Mouse (Mus musculus) bone marrow, adult 2 months (tissue): Measurements from ENCODE around the gene Fam234b. TPM values are rescaled to one million over a fixed set of nuclear protein-coding genes. Genes with fewer than 3 reads are reported as not detected.

Experiments
- H3K27ac ChIP-seq: fragments of 200-500 bp; 2 replicates; pipeline ENCODE4 v1.5.1; 2012; ENCODE audit warnings: low read depth, mild to moderate bottlenecking, control low read depth, inconsistent platforms, low read length; ENCODE audit not compliant: control insufficient read depth, poor library complexity, insufficient read depth
- H3K4me1 ChIP-seq: fragments of 200-500 bp; 2 replicates; pipeline ENCODE4 v1.6.1; 2011; ENCODE audit warnings: low read length; ENCODE audit not compliant: control insufficient read depth, insufficient read depth
- H3K4me3 ChIP-seq: fragments of 200-500 bp; replicated peaks from 2 replicates; pipeline ENCODE3; 2011; ENCODE audit warnings: mild to moderate bottlenecking, low read depth, low read length, control low read depth; ENCODE audit not compliant: control insufficient read depth
- CTCF ChIP-seq: fragments of 200-500 bp; IDR thresholded peaks from 2 replicates; pipeline ENCODE4 v1.5.1; 2011; ENCODE audit warnings: low read length, control low read depth; ENCODE audit not compliant: control insufficient read depth, insufficient read depth
- POLR2A ChIP-seq: fragments of 200-500 bp; IDR thresholded peaks from 2 replicates; pipeline ENCODE4 v1.6.1; 2011; ENCODE audit warnings: low read depth, mild to moderate bottlenecking, control low read depth, low read length, borderline replicate concordance; ENCODE audit not compliant: control insufficient read depth
- WGBS: fragments of 180-500 bp; shearing (Covaris S2); methylation state at CpG from one replicate; pipeline ENCODE4 v1.1.7; 2018; 5-methylcytosine and 5-hydroxymethylcytosine counted together
- polyA plus RNA-seq: library from polyadenylated mRNA; stranded (reverse); fragments of >200 nt; gene quantifications from 2 replicates; pipeline ENCODE4 v1.2.4, GENCODE M21; 2011; ENCODE audit warnings: low replicate concordance; ENCODE audit not compliant: missing spikeins, insufficient read depth, insufficient read length

Fam234b gene
- 28.7 and 38.2 TPM in 2 replicates for polyA plus RNA-seq

DNA sequence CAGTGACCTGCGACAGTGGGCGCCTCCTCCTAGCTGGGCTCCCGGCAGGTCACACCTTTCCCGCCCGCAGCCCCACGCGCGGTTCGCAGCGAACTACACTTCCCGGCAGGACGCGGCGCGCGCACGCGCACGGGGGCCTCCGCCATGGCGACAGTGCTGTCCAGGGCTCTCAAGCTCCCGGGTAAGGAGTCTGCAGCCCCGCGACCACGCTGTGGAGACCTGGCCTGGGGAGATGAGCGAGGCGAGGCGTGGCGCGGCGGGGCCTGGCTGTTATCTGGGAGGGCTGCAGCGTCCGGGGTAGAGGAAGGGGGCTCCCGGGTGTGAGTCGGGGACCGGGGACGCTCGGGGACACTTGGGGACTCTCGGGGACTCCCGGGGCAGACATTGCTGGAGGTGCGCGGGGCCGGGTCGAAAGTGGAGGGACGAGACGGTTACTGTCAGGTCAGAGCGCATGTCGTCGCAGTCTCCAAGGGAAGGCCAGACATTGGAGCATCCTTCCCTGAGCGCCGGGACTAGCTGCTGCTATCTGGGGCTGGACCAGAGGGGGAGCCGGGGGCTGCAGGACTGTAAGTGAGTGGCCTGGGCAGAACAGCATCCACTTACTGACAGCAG, at the start of gene Fam234b, which contains the start of gene Hebp1:
Fam234b (plus strand) TSS at position 57 of the 612 bp plus-strand sequence.
Hebp1 (minus strand) TSS at position 102 of the 612 bp plus-strand sequence.
- peak within 1 kb of the TSS; percentile 76 for H3K4me3 ChIP-seq
- WGBS = under 1% methylated on average over 52 of the region's 52 CpGs
- TF ChIP-seq CTCF = no peak
- TF ChIP-seq POLR2A = peak; percentile 73; the same call in 1 of the 2 replicates
- H3K27ac ChIP-seq = peak within 1 kb of the TSS; percentile 86
- H3K4me1 ChIP-seq = no peaks in the 10 kb centered on the region

DNA sequence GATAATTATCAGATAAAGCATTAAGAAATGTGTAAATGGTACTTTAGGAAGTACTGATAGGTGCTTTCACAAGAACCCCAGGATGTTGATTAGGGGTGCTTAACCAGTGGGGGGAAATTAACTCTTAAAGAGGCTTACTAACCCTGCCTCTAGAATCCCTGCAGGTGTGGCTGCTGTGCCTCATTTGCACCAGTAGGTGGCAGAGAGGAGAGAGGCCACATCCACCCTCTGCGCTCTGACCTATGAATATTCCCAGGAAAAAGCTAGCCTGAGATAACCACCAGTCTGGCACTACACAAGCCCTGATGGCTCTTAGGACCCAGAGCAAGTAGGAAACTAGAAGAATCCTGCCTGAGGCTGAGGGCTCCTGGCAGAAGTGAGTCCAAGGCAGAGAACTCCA, 49.3 kb upstream of the Fam234b start:
- Histone ChIP-seq H3K4me1 (no peaks in the 10 kb centered on the region), H3K27ac (no peak overlapping the region), H3K4me3 (no peak overlapping the region)
- 44% methylated on average over 1 of the region's 1 CpGs for WGBS
- TF ChIP-seq CTCF (peak; percentile 68), POLR2A (no peak)

DNA sequence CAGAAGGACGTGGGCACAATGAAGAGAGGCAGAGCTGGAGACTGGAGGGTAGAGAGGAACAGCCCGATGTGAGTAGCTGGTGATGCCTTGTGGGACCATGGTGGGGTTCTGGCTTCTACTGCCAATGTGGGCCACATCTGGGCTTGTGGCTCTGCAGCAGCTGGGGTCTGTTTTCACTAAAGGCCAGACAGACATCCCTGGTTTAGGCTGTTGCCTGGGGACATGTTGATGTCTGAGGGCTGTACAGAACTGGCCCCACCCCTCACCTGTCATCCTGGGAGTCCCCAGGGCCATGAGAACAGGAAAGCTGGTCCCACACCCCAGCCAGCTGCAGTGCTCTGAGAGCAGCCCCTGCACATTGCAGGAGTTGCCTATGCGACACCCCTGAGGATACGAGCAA, 48.6 kb upstream of the Fam234b start:
- H3K27ac ChIP-seq = no peak overlapping the region
- no peak overlapping the region for H3K4me3 ChIP-seq
- H3K4me1 ChIP-seq = no peaks in the 10 kb centered on the region
- WGBS = 82% methylated on average over 4 of the region's 4 CpGs
- no peak for TF ChIP-seq CTCF
- no peak for TF ChIP-seq POLR2A

DNA sequence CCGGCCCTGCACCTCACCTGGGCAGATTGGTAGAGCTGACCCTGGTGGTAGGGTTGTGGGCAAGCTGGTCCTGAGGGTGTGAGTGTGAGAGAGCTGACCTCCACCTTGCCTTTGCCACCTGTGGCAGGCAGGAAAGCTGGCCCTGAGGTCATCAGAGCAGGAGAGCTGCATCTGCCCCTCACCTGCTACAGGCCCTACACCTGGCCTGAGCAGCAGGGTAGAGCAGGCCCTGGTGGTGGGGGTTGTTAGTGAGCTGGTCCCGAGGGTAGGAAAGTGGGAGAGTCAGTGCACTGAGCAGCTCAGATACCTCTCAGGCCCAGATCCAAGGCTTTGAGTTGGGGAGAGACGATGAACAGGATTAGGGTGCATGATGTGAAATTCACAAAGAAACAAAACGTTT, 48.1 kb upstream of the Fam234b start:
- Histone ChIP-seq H3K4me1 (no peaks in the 10 kb centered on the region), H3K27ac (no peak overlapping the region), H3K4me3 (no peak overlapping the region)
- TF ChIP-seq CTCF (no peak), POLR2A (no peak)
- 83% methylated on average over 4 of the region's 4 CpGs for WGBS

DNA sequence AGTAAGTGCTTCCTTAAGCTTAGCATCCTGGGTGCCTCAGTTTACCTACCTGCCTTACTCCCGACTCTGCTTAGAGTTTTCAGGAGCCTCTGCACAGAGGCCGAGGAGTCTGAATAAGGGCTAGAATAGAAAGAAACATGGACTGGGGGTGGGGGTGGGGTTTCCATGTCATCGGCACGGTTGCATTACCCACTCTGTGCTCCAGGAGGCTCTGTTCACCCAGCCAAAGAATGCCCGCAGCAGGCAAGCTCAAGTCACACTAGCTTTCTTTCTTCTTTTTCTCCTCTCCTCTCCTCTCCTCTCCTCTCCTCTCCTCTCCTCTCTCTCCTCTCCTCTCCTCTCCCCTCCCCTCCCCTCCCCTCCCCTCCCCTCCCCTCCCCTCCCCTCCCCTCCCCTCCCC, 47.5 kb upstream of the Fam234b start:
- TF ChIP-seq CTCF (peak; percentile 64), POLR2A (no peak)
- WGBS = 36% methylated on average over 5 of the region's 5 CpGs
- no peak overlapping the region for H3K27ac ChIP-seq
- no peaks in the 10 kb centered on the region for H3K4me1 ChIP-seq
- H3K4me3 ChIP-seq = no peak overlapping the region

DNA sequence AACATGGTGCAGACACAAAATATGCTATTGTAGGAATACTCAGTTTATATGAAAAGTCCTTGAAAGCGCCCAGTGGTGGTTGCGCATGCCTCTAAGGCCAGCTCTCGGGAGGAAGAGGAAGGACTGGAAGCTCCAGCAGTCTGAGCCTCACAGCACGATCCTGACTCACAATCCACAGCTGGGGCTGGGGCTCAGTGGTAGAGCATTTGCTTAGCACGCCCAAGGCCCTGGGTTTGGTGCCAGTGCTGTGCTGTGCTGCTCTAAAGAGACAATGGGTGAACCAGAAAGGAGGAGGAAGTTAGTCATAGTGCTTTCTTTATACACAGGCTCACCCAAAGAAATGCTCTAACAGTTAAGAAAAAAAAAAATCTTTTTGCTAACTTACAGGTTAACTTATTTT, 44.1 kb upstream of the Fam234b start:
- peaks cover 1% of the 10 kb centered on the region; the same call in 1 of the 2 replicates for H3K4me1 ChIP-seq
- no peak overlapping the region for H3K4me3 ChIP-seq
- TF ChIP-seq POLR2A = no peak
- TF ChIP-seq CTCF = no peak
- WGBS = 75% methylated on average over 5 of the region's 5 CpGs
- no peak overlapping the region for H3K27ac ChIP-seq

DNA sequence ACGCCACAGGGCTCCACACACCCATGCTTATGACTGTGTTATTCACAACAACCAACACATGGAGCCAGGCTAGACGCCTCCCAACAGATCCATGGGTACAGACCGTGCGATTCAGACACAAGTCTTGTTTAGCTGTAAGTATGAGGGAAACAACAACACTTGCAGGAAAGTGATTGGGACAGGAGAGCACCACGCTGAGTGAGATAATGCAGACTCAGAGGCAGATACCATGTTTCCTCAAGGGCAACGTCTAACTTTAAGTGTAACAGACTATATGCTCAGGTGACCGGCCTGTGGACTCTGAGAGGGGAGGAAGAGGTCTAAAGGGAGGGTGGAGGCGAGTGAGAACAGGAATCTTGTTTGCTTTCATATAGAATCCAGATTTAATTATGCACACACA, 41.2 kb upstream of the Fam234b start:
- Histone ChIP-seq H3K4me3 (no peak overlapping the region), H3K27ac (no peak overlapping the region), H3K4me1 (peaks cover 1% of the 10 kb centered on the region; the same call in 1 of the 2 replicates)
- WGBS = 62% methylated on average over 8 of the region's 8 CpGs
- TF ChIP-seq CTCF = no peak
- TF ChIP-seq POLR2A = no peak

DNA sequence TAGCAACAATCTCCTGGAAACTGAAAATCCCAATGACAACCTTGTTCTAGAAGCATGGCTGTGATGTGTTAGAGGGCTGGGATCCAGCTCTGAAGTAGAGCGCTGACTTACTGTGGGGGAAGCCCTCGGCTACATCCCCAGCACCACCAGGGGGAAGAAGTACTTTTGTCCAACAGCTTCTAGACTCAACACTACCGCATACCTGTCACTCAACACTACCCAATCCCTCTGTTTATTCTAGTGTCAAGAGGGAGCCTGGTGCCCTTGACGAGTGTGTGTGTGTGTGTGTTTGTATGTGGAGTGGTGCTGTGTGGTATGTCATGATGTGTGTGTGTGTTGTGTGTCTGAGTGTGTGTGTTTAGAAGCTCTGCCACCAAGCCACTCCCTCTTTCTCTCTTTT, 40.3 kb upstream of the Fam234b start:
- Histone ChIP-seq H3K4me3 (no peak overlapping the region), H3K4me1 (peaks cover 1% of the 10 kb centered on the region; the same call in 1 of the 2 replicates), H3K27ac (no peak overlapping the region)
- no peak for TF ChIP-seq POLR2A
- TF ChIP-seq CTCF = no peak
- 87% methylated on average over 4 of the region's 4 CpGs for WGBS
